Mouse (Mus musculus) neural tube, postnatal 0 days (tissue): Measurements from ENCODE around the gene Prrx2. TPM values are rescaled to one million over a fixed set of nuclear protein-coding genes. Genes with fewer than 3 reads are reported as not detected.

ENCODE experiments used
- polyA plus RNA-seq: library from polyadenylated mRNA; unstranded; fragments of >200 nt; fragmentation: Nextera tagmentation; extraction: Ambion mirVana; gene quantifications from 2 replicates; pipeline ENCODE4 v1.2.1, GENCODE M21; 2015

The Prrx2 gene
- polyA plus RNA-seq = 2.2 and 6.1 TPM in 2 replicates

DNA sequence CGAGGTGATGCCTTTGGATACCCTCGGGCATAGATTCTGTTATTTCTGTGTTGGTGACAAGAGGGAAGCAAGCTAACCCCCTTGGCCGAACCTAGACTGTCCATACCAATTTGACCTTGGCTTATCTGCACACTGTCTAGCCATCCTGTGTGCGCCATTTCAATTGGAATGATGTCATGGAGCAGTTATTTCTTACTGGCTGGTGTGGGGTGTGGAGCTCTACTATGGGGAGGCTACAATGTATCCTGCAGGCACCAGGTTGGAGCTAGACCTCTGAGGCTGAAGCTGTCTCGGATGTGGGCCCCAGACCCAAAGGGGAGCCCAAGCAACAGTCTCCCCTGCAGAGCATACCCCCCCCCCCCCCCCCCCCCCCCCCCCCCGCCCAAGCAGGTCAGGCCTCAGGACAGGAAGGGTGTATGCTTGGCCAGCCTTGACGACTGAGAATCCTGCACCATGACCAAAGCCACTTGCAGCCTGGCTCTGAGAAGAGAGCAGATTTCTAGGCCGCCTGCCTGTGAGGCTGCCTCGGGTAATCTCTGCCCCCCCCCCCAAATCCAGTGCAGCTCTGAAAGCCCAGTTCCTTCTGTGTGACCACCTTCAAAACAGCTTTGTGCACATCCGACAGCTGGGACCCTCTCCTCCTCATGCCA, at the start of gene Prrx2:
Gene Prrx2, plus strand, starts transcription at position 600 of the 650 bp plus-strand sequence.

DNA sequence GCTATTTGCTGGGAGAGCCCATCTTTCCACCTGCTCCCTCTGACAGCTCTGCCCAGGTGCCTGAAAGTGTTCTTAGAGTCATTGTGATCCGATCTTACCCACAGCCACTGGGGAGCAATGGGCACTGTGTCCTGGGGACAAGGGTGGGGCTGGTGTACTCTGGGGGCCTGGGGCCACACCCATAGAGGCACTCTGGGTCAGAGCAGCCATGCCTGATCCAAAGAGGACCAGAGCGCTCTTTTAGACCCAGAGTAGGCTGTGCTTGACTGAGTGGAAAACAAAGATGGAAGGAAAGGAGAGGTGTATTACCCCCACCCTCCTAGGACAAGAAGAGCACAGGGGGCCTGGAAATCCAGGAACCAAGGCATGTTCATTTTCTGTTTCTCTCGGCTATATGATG, 31.2 kb upstream of the Prrx2 start, which contains the start of gene 1700001O22Rik:
Gene 1700001O22Rik, minus strand, starts transcription at position 58 of the 400 bp plus-strand sequence.

DNA sequence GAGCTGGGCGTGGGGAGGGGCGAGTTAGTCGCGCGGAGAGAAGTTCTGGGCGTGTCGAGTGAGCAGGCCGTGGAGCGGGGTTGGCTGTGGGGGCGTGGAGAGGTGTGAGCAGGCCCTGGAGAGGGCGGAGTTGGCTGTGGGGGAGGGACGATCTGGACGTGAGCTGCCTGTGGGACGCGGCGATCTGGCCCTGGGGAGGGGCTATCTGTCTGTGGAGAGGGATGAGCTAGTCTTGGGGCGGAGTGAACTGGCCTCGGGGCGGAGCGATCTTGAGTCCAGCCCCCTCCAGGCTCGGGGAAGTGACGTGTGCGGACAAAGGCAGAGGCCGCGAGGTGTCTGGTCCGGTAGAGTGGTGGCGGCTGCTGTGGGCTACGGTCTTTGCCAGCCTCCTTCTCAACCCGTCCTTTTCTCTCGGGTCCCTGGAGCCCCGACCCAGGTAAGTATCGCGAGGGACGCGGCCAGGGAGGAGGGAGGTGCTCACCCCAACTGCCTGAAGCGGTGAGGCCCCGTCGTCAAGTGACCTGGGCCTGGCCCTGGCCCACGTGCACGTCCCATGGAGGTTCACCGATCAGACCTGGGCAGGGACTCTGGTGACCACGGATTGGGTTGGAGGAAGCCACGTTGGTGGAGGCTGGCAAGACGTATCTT, 27.0 kb upstream of the Prrx2 start, which contains the start of gene Ntmt1:
Gene Ntmt1, plus strand, starts transcription at position 179 of the 648 bp plus-strand sequence.

GRCm38 (mm10) chr2:30830283-30830795, 4.4 kb upstream of the Prrx2 start, which contains the start of gene Asb6:
Asb6 (minus strand) TSS chr2:30830333.

DNA sequence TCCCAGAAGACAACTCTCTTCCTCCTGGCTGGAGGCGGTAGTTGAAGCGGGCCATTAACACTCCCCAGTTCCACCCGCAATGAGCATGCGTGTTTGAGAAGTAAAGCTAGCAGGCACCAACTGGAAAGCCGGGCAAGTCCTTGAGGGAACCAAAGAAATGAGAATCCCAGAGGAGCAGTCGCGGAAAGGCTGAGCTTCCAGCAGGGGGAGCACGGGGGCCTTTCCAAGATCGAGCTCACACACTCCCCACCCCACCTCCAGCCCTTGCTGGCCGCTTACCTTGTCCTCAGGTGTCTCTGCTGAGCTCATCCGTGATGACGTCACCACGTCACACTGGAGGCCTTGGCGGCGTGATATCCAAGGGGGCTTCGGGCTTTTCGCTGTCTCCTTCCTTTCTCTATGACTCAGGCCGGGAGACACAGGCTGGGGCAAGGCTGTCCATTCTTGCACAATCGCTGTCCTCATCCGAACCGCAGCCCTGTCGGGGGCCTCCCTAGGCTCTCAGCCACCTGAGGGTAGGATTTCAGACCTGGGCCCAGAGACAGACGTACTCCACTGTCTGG, 94.8 kb downstream of the Prrx2 start, which contains the start of gene Ptges:
Gene Ptges, minus strand, starts transcription at position 381 of the 563 bp plus-strand sequence.

Other genes starting within 250 kb of the Prrx2 start
- gene Cstad, start 239.9 kb upstream of the Prrx2 start, polyA plus RNA-seq = 0.32 and 0.59 TPM in 2 replicates
- gene 1700001O22Rik, start 31.3 kb upstream of the Prrx2 start, polyA plus RNA-seq = 2.3 and 2.4 TPM in 2 replicates
- gene Ntmt1, start 27.1 kb upstream of the Prrx2 start, polyA plus RNA-seq = 96.5 and 103 TPM in 2 replicates
- gene Asb6, start 4.6 kb upstream of the Prrx2 start, polyA plus RNA-seq = 44.4 and 45.8 TPM in 2 replicates
- gene Ptges, start 94.9 kb downstream of the Prrx2 start, polyA plus RNA-seq = 4.6 and 4.7 TPM in 2 replicates
- gene Tor1b, start 118.0 kb downstream of the Prrx2 start, polyA plus RNA-seq = 18.2 and 19.7 TPM in 2 replicates
- 74.0 and 82.1 TPM in 2 replicates for gene Tor1a, start 133.0 kb downstream of the Prrx2 start, polyA plus RNA-seq
- gene BC005624, start 147.2 kb downstream of the Prrx2 start, polyA plus RNA-seq = 75.2 and 80.2 TPM in 2 replicates
- gene Usp20, start 147.3 kb downstream of the Prrx2 start, polyA plus RNA-seq = 29.9 and 32.1 TPM in 2 replicates